Mouse (Mus musculus) liver, embryonic 16.5 days (tissue): Measurements from ENCODE around the gene Cntnap3. TPM values are rescaled to one million over a fixed set of nuclear protein-coding genes. Genes with fewer than 3 reads are reported as not detected.

Experiments used
- polyA plus RNA-seq: library from polyadenylated mRNA; unstranded; fragments of >200 nt; fragmentation: Nextera tagmentation; extraction: Ambion mirVana; gene quantifications from 2 replicates; pipeline ENCODE4 v1.2.1, GENCODE M21; 2015

Gene Cntnap3
- polyA plus RNA-seq, 1 experiment from 2014 or later, result not detected

Other genes with a start within 250 kb of the Cntnap3 start
- not detected in 2 replicates for gene Spata31, start 13.5 kb upstream of the Cntnap3 start, polyA plus RNA-seq
- not detected in 2 replicates for gene Spata31d1c, start 129.1 kb upstream of the Cntnap3 start, polyA plus RNA-seq
- gene Prss47, start 148.8 kb upstream of the Cntnap3 start, polyA plus RNA-seq, result not detected in 2 replicates
- 32.1 and 35.8 TPM in 2 replicates for gene Mfsd14b, start 209.0 kb upstream of the Cntnap3 start, polyA plus RNA-seq
- gene Olfr465-ps1, start 234.1 kb upstream of the Cntnap3 start, polyA plus RNA-seq, result not detected in 2 replicates
- not detected in 2 replicates for gene Olfr466, start 246.3 kb upstream of the Cntnap3 start, polyA plus RNA-seq